Mouse (Mus musculus): Measurements from ENCODE around the gene Pigc.

Gene Pigc

GRCm38 (mm10) chr1:161968589-161969407 is at the start of gene Pigc:
Pigc (plus strand) TSS chr1:161969186.
- peak; percentile 96 for DNase-seq

DNA sequence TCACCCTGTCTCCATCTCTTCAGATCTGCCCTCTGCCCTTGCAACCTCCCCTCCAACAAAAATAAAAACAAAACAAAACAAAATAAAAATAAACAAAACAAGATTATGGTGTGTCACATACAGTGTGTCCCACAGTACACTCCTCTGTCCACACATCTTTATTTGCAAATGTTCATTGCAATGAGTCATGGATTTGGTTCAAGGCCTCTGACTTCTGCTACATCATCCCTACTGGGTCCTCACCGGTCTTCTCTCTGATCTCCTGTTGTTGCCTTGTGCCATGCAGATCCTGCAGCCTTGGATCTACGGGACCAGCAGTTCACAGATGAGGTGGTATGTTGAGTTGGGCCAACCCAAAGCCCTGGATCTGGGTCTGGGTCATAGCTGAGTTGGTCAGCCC is 49.4 kb upstream of the Pigc start:
- DNase-seq: no peak

- no peak for DNase-seq
Observed at GRCm38 (mm10) chr1:161920475-161921454, 48.2 kb upstream of the Pigc start.

DNA sequence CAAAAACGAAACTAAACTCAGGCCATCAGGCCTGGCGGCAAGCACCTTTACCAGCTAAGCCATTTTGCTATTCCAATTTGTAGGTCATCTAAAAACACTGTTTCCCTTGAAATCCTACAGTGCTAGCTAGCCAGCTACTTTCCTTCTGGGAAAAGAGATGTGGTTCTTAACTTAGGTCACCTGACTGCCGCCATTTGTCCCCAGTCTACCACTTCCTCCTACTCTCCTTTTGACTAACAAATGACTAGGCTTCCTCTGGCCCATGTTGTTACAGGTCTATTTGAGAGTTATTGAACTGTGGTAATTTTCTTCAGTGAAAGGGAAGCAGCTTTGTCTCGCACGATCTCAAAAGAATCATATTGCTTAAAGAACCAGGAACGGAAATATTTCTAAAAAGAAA is 47.1 kb upstream of the Pigc start:
- no peak for DNase-seq

DNA sequence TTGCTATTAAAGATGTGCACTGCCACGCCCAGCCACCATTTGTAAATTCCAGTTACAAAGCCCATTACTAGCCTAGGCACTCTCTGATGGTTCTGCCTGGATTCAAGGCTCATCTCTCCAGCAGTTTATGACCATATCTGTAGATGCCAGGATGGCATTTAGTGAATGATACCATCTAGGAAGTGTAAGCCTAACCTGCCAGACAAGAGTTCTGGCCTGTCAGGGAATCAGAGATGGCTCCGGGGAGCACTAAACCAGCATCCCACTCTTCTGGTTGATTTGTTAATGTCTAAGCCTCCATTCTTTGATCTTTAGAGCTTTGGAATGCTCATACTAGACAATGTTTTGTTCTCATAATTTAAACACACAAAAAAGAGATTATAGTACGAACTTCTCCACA is 44.7 kb upstream of the Pigc start:
- DNase-seq: no peak

- DNase-seq: no peak
Observed at GRCm38 (mm10) chr1:161925281-161925805, 43.6 kb upstream of the Pigc start.

DNA sequence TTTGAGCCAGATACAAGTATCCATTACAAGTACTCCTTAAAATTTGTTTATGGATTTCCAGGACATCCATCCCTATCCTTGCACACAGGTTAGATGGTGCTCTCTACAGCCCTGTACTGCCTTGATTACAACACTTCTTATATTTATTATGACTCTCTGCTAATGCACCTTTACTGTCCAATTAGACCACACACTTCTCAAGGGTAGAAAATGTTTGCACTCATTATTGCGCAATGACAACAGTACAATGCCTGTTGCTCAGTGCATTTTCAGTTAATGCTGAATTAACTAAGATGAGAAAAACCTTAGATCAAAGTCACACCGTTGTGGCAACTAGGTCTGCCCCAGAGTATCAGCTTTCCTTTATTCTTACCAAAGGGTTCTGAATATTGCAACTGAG is 41.0 kb upstream of the Pigc start:
- no peak for DNase-seq

- no peak for DNase-seq
Observed at GRCm38 (mm10) chr1:161931313-161931712, 37.7 kb upstream of the Pigc start.

DNA sequence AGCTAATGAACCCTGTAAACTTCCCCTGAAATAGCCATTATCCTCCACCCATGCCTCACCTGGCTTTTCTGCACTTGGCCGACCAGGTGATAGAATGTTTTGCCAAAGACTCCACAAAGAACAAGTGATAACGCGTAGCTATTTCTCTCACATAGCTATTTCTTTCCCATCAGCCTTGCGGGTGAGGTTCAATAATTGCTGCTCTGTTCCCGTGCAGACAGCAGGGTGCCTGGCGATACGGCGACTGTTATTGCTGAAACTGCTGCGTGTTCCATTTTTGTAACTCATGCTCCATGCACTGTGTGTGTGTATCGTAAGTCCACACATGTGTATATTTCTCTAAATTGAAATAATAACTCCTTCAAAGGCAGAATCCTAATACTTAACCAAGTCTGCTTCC is 37.2 kb upstream of the Pigc start:
- no peak for DNase-seq

DNA sequence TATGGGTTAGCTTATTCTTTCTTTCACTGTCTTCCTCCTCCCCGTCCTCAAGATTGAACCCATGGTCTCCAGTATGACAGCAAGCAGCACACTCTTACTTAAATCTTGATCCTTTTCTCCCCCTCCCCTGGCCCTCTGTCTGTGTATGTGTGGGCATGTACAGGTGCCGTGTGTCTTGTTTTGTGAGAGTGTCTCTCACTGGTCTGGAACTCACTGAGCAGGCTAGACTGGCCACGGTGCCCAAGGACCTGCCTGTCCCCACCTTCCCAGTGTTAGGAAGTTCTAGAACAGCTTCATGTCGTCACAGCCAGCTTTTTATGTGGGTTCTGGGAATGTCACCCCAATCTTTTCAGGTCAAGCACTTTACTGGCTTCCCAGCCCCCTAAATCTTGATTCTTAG is 36.7 kb upstream of the Pigc start:
- no peak for DNase-seq

GRCm38 (mm10) chr1:161942082-161942481 is 26.9 kb upstream of the Pigc start:
- no peak for DNase-seq

DNA sequence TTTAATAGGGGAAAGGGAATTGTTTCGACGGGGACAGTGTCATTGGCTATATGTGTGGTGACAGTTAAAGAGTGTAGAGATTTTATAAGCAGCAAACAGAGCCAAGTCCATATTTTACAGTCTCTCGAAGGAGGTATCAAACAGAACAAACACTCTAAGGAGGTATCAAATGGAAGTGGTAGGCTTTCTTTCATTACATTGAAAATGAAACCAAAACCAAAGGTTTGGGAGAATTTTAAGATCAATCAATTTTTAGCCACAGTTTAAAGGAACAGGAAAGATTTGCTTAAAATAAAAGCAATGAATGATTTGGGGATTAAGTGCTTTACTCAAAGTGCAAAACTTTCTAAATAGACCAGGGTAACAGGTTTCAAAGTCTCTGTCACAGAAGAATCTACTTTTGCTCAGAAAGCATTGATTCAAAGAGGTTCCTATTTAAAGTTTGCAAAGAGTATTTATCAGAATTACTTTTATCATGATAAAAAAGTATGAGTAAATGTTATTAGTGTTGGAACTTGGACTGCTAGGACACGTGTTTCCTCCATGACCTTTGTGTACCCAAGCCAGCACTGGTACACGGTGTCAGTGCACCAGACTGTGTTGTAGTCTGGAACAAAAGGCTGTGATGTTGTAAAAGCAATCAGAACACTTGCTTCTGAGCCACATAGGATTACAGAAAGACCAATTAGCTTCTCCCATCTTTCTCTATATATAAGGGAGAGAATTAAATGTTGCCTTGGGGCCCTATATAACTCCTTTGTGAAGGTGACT is 17.8 kb upstream of the Pigc start:
- DNase-seq: no peak

- DNase-seq: no peak
Observed at GRCm38 (mm10) chr1:161952599-161952998, 16.4 kb upstream of the Pigc start.

GRCm38 (mm10) chr1:161955846-161956245 is 13.1 kb upstream of the Pigc start:
- DNase-seq: no peak

- DNase-seq: no peak
Observed at GRCm38 (mm10) chr1:161957964-161958950, 10.7 kb upstream of the Pigc start.

GRCm38 (mm10) chr1:161962465-161963377 is 6.3 kb upstream of the Pigc start:
- DNase-seq: peak; percentile 42

- DNase-seq: no peak
Observed at GRCm38 (mm10) chr1:161967936-161968335, 1.1 kb upstream of the Pigc start.

GRCm38 (mm10) chr1:161970874-161971273 is 1.9 kb downstream of the Pigc start:
- no peak for DNase-seq

DNA sequence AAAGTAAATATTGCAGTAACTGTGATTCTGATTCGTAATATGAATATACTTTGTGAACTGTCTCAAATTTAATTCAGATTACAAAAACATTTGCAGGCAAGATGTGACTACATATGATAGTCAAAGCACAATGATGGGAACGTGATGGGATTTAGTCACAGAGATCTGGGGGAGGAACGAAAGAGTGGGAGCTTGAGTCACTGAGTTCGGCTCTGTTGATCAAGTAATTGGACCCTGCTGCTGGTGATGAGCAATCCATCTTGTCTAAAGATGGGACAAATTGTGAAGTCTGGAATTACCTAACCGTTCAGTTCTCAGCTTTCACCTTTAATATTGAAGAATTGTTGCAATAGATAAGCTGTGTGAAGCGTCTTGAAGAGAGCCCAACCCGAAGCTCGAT is 3.2 kb downstream of the Pigc start:
- no peak for DNase-seq

Measured in kidney, postnatal 10 days (tissue).